Mouse (Mus musculus) E14TG2a.4 (cell line): ENCODE measurements around the gene Utf1.

ENCODE experiments used
- CTCF ChIP-seq: conservative IDR thresholded peaks from 2 replicates; pipeline ENCODE4 v1.5.1; 2014; ENCODE audit warnings: low read length
- NANOG ChIP-seq: IDR thresholded peaks from 2 replicates; pipeline ENCODE4 v1.6.1; 2014; ENCODE audit warnings: borderline replicate concordance, low read length, mixed read lengths
- POU5F1 ChIP-seq: IDR thresholded peaks from 2 replicates; pipeline ENCODE4 v1.6.1; 2014; ENCODE audit warnings: low read length, borderline replicate concordance

- TF ChIP-seq CTCF (no peak), POU5F1 (no peak), NANOG (no peak)
Observed at GRCm38 (mm10) chr7:139975471-139975870, 31.9 kb downstream of the Utf1 start.
